Mouse (Mus musculus) embryonic facial prominence, embryonic 11.5 days (tissue): Measurements from ENCODE around the gene Evi2. TPM values are rescaled to one million over a fixed set of nuclear protein-coding genes. Genes with fewer than 3 reads are reported as not detected.

Experiments
- ATAC-seq: fragments of 200-750 bp; cut with Nextera tagmentation; replicated peaks from 2 replicates; pipeline ENCODE4 v1.8.0; 2017; ENCODE audit warnings: low read depth; ENCODE audit not compliant: insufficient number of reproducible peaks, low FRiP score, low TSS enrichment
- DNase-seq: peaks from one replicate; pipeline ENCODE4 v3.0.0-alpha.2; 2015; ENCODE audit warnings: low spot score
- H3K27ac ChIP-seq: fragments of 300-500 bp; sonication (generic); replicated peaks from 2 replicates; pipeline ENCODE4 v1.5.1; 2014; ENCODE audit warnings: mild to moderate bottlenecking, low read depth, low read length, control low read depth
- H3K27me3 ChIP-seq: fragments of 300-500 bp; sonication (generic); 2 replicates; pipeline ENCODE4 v1.6.1; 2014; ENCODE audit warnings: mild to moderate bottlenecking, low read length, moderate library complexity, mixed read lengths; ENCODE audit not compliant: control insufficient read depth, insufficient read depth
- H3K36me3 ChIP-seq: fragments of 300-500 bp; sonication (generic); replicated peaks from 2 replicates; pipeline ENCODE4 v1.6.1; 2014; ENCODE audit warnings: low read depth, mild to moderate bottlenecking, low read length, moderate library complexity, mixed read lengths; ENCODE audit not compliant: control insufficient read depth, insufficient read depth
- H3K4me1 ChIP-seq: fragments of 300-500 bp; sonication (generic); 2 replicates; pipeline ENCODE4 v1.6.1; 2014; ENCODE audit warnings: low read length, mixed read lengths; ENCODE audit not compliant: control insufficient read depth, insufficient read depth
- H3K4me2 ChIP-seq: fragments of 300-500 bp; sonication (generic); 2 replicates; pipeline ENCODE4 v1.6.1; 2014; ENCODE audit warnings: low read depth, mild to moderate bottlenecking, control low read depth, low read length, moderate library complexity
- H3K4me3 ChIP-seq: fragments of 300-500 bp; sonication (generic); 2 replicates; pipeline ENCODE4 v1.5.1; 2014; ENCODE audit warnings: low read depth, low read length, control low read depth
- H3K9ac ChIP-seq: fragments of 300-500 bp; sonication (generic); replicated peaks from 2 replicates; pipeline ENCODE4 v1.6.1; 2014; ENCODE audit warnings: mild to moderate bottlenecking, control low read depth, low read length
- H3K9me3 ChIP-seq: fragments of 300-500 bp; sonication (generic); replicated peaks from 2 replicates; pipeline ENCODE4 v1.6.1; 2016; ENCODE audit warnings: mild to moderate bottlenecking, low read length, inconsistent platforms, mixed read lengths; ENCODE audit not compliant: control insufficient read depth
- WGBS: fragments of 180-500 bp; shearing (Covaris S2); extraction: QIAGEN DNeasy Blood & Tissue Kit; methylation state at CpG from one replicate; pipeline ENCODE4 v1.1.7; 2014; 5-methylcytosine and 5-hydroxymethylcytosine counted together
- polyA plus RNA-seq: library from polyadenylated mRNA; unstranded; fragments of >200 nt; fragmentation: Nextera tagmentation; extraction: Ambion mirVana; gene quantifications from 2 replicates; pipeline ENCODE4 v1.2.1, GENCODE M21; 2014

Gene Evi2
- polyA plus RNA-seq, 1 experiment from 2014 or later = 0.88 TPM

DNA sequence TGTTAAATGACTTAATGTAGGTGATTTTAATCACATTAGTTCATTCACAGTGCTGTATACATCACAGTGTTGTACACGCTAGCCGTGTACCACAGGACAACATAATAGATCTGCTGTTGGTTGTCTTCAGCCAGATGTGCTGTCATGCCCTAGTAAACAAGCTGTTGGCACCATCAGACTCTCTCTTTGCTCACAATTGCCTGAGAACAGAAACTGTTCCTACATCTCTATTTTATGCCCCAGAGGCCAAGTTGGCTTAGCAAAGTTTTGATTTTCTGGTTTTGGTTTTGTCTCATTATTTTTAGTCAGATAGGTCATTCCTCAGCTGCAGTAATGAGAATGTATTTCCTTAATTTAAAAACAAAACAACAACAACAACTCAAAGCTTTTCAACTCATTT lies 653 bp downstream of the Evi2 start:
- ATAC-seq (no peak), DNase-seq (no peak)
- Histone ChIP-seq H3K36me3 (no peaks in the 10 kb centered on the region), H3K9me3 (no peaks in the 10 kb centered on the region), H3K27ac (no peak overlapping the region), H3K4me1 (no peaks in the 10 kb centered on the region), H3K4me2 (no peak overlapping the region), H3K27me3 (no peaks in the 10 kb centered on the region), H3K4me3 (no peak overlapping the region), H3K9ac (no peak overlapping the region)
- WGBS = 96% methylated on average over 2 of the region's 2 CpGs

GRCm38 (mm10) chr11:79529226-79529625 lies 1.2 kb downstream of the Evi2 start:
- Histone ChIP-seq H3K27me3 (no peaks in the 10 kb centered on the region), H3K36me3 (no peaks in the 10 kb centered on the region), H3K9me3 (no peaks in the 10 kb centered on the region), H3K27ac (no peak overlapping the region), H3K4me1 (no peaks in the 10 kb centered on the region), H3K4me2 (no peak overlapping the region), H3K4me3 (no peak overlapping the region), H3K9ac (no peak overlapping the region)
- WGBS = 96% methylated on average over 6 of the region's 6 CpGs
- ATAC-seq (no peak), DNase-seq (no peak)

- Histone ChIP-seq H3K4me1 (no peaks in the 10 kb centered on the region), H3K27me3 (no peaks in the 10 kb centered on the region), H3K9me3 (no peaks in the 10 kb centered on the region), H3K4me2 (no peak overlapping the region), H3K9ac (no peak overlapping the region), H3K36me3 (no peaks in the 10 kb centered on the region), H3K27ac (no peak overlapping the region), H3K4me3 (no peak overlapping the region)
- WGBS = 92% methylated on average over 3 of the region's 3 CpGs
- no peak for ATAC-seq
- DNase-seq = no peak
Measured at GRCm38 (mm10) chr11:79528601-79529000, 1.8 kb downstream of the Evi2 start.

DNA sequence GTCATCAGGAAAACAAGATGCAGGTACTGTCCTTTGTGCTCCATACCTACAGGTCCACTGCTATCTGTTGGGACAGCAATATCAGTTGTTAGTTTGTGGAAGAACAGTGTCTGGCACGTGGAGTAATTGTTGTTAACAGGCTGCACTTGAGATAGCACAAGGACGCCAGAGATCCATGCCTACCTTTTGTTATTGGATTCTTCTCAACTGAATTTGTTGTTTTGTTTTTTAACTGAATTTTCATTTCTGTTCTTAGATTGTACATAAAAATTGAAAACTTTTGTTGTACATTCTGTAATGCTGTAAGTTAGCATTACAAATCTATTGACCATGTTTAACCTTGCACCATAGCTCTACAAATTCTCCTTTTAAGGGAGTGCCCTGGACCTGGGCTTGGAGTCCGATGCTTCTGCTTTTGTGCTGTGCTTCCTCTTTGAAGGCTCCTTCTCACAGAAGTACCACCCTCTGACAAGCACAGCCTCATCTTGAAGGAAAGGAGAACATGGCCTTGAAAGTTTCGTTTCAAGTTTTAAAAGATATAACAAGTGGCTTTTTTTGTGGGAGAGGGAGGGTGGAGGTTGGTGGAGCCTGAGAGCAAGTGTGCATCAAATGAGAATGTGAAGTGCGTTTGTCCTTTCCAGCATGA lies 2.5 kb downstream of the Evi2 start:
- H3K4me1 ChIP-seq = no peaks in the 10 kb centered on the region

DNA sequence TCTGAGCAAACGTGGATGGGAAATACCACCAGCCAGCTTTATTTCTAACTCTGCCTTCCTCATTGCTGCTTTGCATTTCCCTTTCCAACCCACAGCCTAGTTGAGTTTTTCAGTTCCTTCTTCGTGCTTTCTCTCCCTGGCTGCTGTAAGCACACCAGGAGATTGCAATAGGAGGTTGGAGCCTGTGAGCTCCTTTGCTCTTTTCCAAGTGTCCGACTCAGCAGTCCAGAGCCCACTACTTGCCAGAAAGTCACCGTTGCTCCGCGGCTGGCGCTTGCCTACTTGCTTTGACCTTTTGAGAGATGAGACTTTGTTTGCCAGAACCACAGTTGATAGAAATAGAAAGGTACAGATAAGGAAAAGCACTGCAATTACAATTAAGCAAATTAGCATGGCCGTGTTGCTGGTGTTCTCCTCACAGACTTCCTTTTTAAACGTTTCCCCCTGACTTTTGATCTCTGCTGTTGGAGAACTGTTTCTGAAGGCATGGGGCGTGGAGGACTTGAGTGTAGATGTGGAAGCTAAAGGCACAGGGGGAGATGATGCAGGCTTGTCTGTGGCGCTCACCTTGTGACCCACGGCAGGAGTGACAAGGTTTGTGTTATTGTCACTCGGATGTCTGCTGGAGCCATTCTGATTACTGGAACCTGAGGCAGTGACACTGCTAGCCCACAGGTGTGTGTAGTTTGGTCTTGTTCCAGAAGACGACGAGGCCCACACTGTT lies 3.2 kb downstream of the Evi2 start:
- WGBS = 81% methylated on average over 15 of the region's 15 CpGs
- no peak for DNase-seq
- Histone ChIP-seq H3K4me3 (no peak overlapping the region), H3K4me1 (no peaks in the 10 kb centered on the region), H3K27ac (no peak overlapping the region), H3K36me3 (no peaks in the 10 kb centered on the region), H3K4me2 (no peak overlapping the region), H3K9me3 (no peaks in the 10 kb centered on the region), H3K9ac (no peak overlapping the region), H3K27me3 (no peaks in the 10 kb centered on the region)
- no peak for ATAC-seq

More for the DNA sequence above, 2.5 kb downstream of the Evi2 start:
- DNase-seq = no peak
- Histone ChIP-seq H3K27me3 (no peaks in the 10 kb centered on the region), H3K4me2 (no peak overlapping the region), H3K9ac (no peak overlapping the region), H3K9me3 (no peaks in the 10 kb centered on the region), H3K27ac (no peak overlapping the region), H3K36me3 (no peaks in the 10 kb centered on the region), H3K4me3 (no peak overlapping the region)
- 89% methylated on average over 5 of the region's 5 CpGs for WGBS
- ATAC-seq = no peak

- DNase-seq (no peak), ATAC-seq (no peak)
- Histone ChIP-seq H3K9ac (no peak overlapping the region), H3K4me3 (no peak overlapping the region), H3K9me3 (no peaks in the 10 kb centered on the region), H3K4me2 (no peak overlapping the region), H3K27ac (no peak overlapping the region), H3K27me3 (no peaks in the 10 kb centered on the region), H3K4me1 (no peaks in the 10 kb centered on the region), H3K36me3 (no peaks in the 10 kb centered on the region)
- WGBS = 94% methylated on average over 3 of the region's 3 CpGs
Measured at GRCm38 (mm10) chr11:79526549-79526948, 3.8 kb downstream of the Evi2 start.

DNA sequence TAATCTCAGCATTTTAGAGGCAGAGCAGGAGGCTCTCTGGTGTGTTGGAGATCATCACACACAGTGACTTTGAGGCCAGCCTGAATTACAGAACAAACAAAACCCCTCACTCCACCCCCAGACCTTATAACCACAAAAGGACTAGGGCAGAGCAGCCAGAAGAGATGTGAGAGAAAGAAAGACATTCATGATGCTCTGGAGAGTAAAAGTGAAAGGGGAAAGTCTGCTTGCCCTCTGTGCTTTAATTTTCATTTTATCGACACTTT lies 6.1 kb downstream of the Evi2 start:
- H3K27ac ChIP-seq = no peak overlapping the region
- no peaks in the 10 kb centered on the region for H3K9me3 ChIP-seq
- H3K36me3 ChIP-seq = no peaks in the 10 kb centered on the region
- H3K4me2 ChIP-seq = no peak overlapping the region
- no peak overlapping the region for H3K9ac ChIP-seq
- no peak overlapping the region for H3K4me3 ChIP-seq
- ATAC-seq = no peak
- no peak for DNase-seq
- no peaks in the 10 kb centered on the region for H3K4me1 ChIP-seq
- WGBS = 89% methylated on average over 1 of the region's 1 CpGs
- no peaks in the 10 kb centered on the region for H3K27me3 ChIP-seq

GRCm38 (mm10) chr11:79523560-79524309 lies 6.7 kb downstream of the Evi2 start, which contains the start of gene Evi2b:
Gene Evi2b (minus strand): TSS chr11:79523762.
- Histone ChIP-seq H3K27ac (no peak within 1 kb of the TSS), H3K9ac (no peak within 1 kb of the TSS), H3K4me3 (no peak within 1 kb of the TSS), H3K9me3 (no peaks in the 10 kb centered on the region), H3K36me3 (no peaks in the 10 kb centered on the region), H3K4me1 (no peaks in the 10 kb centered on the region), H3K27me3 (no peaks in the 10 kb centered on the region), H3K4me2 (no peak within 1 kb of the TSS)
- WGBS = 74% methylated on average over 10 of the region's 10 CpGs
- ATAC-seq (no peak), DNase-seq (no peak)
